Mouse (Mus musculus): ENCODE results near the gene Shisa8.
A peak's percentile ranks its signal among the peaks of the same experiment; 100 is the strongest.

Gene Shisa8

GRCm38 (mm10) chr15:82203611-82204351 is 8.8 kb downstream of the Shisa8 start:
- DNase-seq (ENCODE audit: low spot score in 2 of 2): no peak

- DNase-seq (ENCODE audit: low spot score in 2 of 2): no peak
Measured at GRCm38 (mm10) chr15:82203090-82203489, 9.5 kb downstream of the Shisa8 start.

- DNase-seq (ENCODE audit: low spot score in 2 of 2): no peak
Measured at GRCm38 (mm10) chr15:82202086-82202485, 10.5 kb downstream of the Shisa8 start.

GRCm38 (mm10) chr15:82199546-82199945 is 13.1 kb downstream of the Shisa8 start:
- no peak for DNase-seq (ENCODE audit: low spot score in 2 of 2)

- no peak for DNase-seq (ENCODE audit: low spot score in 2 of 2)
Measured at GRCm38 (mm10) chr15:82198342-82198741, 14.3 kb downstream of the Shisa8 start.

- no peak for DNase-seq (ENCODE audit: low spot score in 2 of 2)
Measured at GRCm38 (mm10) chr15:82197937-82198336, 14.7 kb downstream of the Shisa8 start.

- DNase-seq (ENCODE audit: low spot score in 2 of 2): no peak
Measured at GRCm38 (mm10) chr15:82197246-82197750, 15.3 kb downstream of the Shisa8 start.

- no peak for DNase-seq (ENCODE audit: low spot score in 2 of 2)
Measured at GRCm38 (mm10) chr15:82196300-82196699, 16.3 kb downstream of the Shisa8 start.

- no peak for DNase-seq (ENCODE audit: low spot score in 2 of 2)
Measured at GRCm38 (mm10) chr15:82192617-82193016, 20.0 kb downstream of the Shisa8 start.

GRCm38 (mm10) chr15:82188481-82189240 is 24.0 kb downstream of the Shisa8 start:
- DNase-seq (ENCODE audit: low spot score in 2 of 2): peak in 1 of 2 experiments; percentile 36

GRCm38 (mm10) chr15:82187924-82188323 is 24.7 kb downstream of the Shisa8 start:
- DNase-seq (ENCODE audit: low spot score in 2 of 2): no peak

- DNase-seq (ENCODE audit: low spot score in 2 of 2): no peak
Measured at GRCm38 (mm10) chr15:82187401-82187800, 25.2 kb downstream of the Shisa8 start.

- no peak for DNase-seq (ENCODE audit: low spot score in 2 of 2)
Measured at GRCm38 (mm10) chr15:82186931-82187330, 25.7 kb downstream of the Shisa8 start.

GRCm38 (mm10) chr15:82186131-82186530 is 26.5 kb downstream of the Shisa8 start:
- DNase-seq (ENCODE audit: low spot score in 2 of 2): no peak

GRCm38 (mm10) chr15:82185062-82185783 is 27.4 kb downstream of the Shisa8 start:
- DNase-seq (ENCODE audit: low spot score in 2 of 2): no peak

GRCm38 (mm10) chr15:82184656-82185055 is 28.0 kb downstream of the Shisa8 start:
- no peak for DNase-seq (ENCODE audit: low spot score in 2 of 2)

GRCm38 (mm10) chr15:82184183-82184582 is 28.4 kb downstream of the Shisa8 start:
- no peak for DNase-seq (ENCODE audit: low spot score in 2 of 2)

- DNase-seq (ENCODE audit: low spot score in 2 of 2): no peak
Measured at GRCm38 (mm10) chr15:82183596-82183995, 29.0 kb downstream of the Shisa8 start.

GRCm38 (mm10) chr15:82182311-82182710 is 30.3 kb downstream of the Shisa8 start:
- no peak for DNase-seq (ENCODE audit: low spot score in 2 of 2)

GRCm38 (mm10) chr15:82181131-82181530 is 31.5 kb downstream of the Shisa8 start:
- no peak for DNase-seq (ENCODE audit: low spot score in 2 of 2)

- no peak for DNase-seq (ENCODE audit: low spot score in 2 of 2)
Measured at GRCm38 (mm10) chr15:82177743-82178290, 34.8 kb downstream of the Shisa8 start.

GRCm38 (mm10) chr15:82175091-82175490 is 37.5 kb downstream of the Shisa8 start:
- no peak for DNase-seq (ENCODE audit: low spot score in 2 of 2)
